Mouse (Mus musculus) right cerebral cortex, postnatal 25 days (tissue): ENCODE measurements around the gene Rrp7a.

Experiments
- DNase-seq: peaks from one replicate; pipeline ENCODE4 v3.0.0; 2022

Rrp7a gene

GRCm38 (mm10) chr15:83122566-83123145 is at the start of gene Rrp7a:
Gene Rrp7a (minus strand): TSS chr15:83122801.
- DNase-seq: peak; percentile 95

- peak; percentile 98 for DNase-seq
Observed at GRCm38 (mm10) chr15:83171712-83172481, 49.3 kb upstream of the Rrp7a start.

GRCm38 (mm10) chr15:83170956-83171659 is 48.5 kb upstream of the Rrp7a start:
- no peak for DNase-seq

GRCm38 (mm10) chr15:83169772-83170722 is 47.4 kb upstream of the Rrp7a start:
- no peak for DNase-seq

GRCm38 (mm10) chr15:83168875-83169771 is 46.5 kb upstream of the Rrp7a start:
- no peak for DNase-seq

- no peak for DNase-seq
Observed at GRCm38 (mm10) chr15:83168311-83168710, 45.7 kb upstream of the Rrp7a start.

- DNase-seq: no peak
Observed at GRCm38 (mm10) chr15:83167550-83168065, 45.0 kb upstream of the Rrp7a start.

- no peak for DNase-seq
Observed at GRCm38 (mm10) chr15:83167126-83167525, 44.5 kb upstream of the Rrp7a start.

GRCm38 (mm10) chr15:83166642-83167041 is 44.0 kb upstream of the Rrp7a start:
- no peak for DNase-seq

- DNase-seq: no peak
Observed at GRCm38 (mm10) chr15:83165526-83166315, 43.1 kb upstream of the Rrp7a start.

- no peak for DNase-seq
Observed at GRCm38 (mm10) chr15:83164971-83165471, 42.4 kb upstream of the Rrp7a start.

- no peak for DNase-seq
Observed at GRCm38 (mm10) chr15:83162818-83163485, 40.4 kb upstream of the Rrp7a start.

GRCm38 (mm10) chr15:83162001-83162400 is 39.4 kb upstream of the Rrp7a start:
- DNase-seq: no peak

GRCm38 (mm10) chr15:83161062-83161748 is 38.6 kb upstream of the Rrp7a start:
- no peak for DNase-seq

- no peak for DNase-seq
Observed at GRCm38 (mm10) chr15:83160561-83160960, 38.0 kb upstream of the Rrp7a start.

- no peak for DNase-seq
Observed at GRCm38 (mm10) chr15:83159823-83160222, 37.2 kb upstream of the Rrp7a start.

- DNase-seq: no peak
Observed at GRCm38 (mm10) chr15:83158587-83159160, 36.1 kb upstream of the Rrp7a start.

- DNase-seq: no peak
Observed at GRCm38 (mm10) chr15:83157667-83158064, 35.1 kb upstream of the Rrp7a start.
